Mouse (Mus musculus) hindbrain, postnatal 0 days (tissue): ENCODE measurements around the gene Gpr146. TPM values are rescaled to one million over a fixed set of nuclear protein-coding genes. Genes with fewer than 3 reads are reported as not detected.

Experiments
- ATAC-seq: fragments of 200-750 bp; cut with Nextera tagmentation; 2 replicates; pipeline ENCODE4 v1.8.0; 2017; ENCODE audit warnings: mild to moderate bottlenecking, moderate TSS enrichment, moderate library complexity
- DNase-seq: peaks from one replicate; pipeline ENCODE4 v3.0.0-alpha.2; 2015; ENCODE audit warnings: low spot score
- H3K27ac ChIP-seq: fragments of 300-500 bp; sonication (generic); 2 replicates; pipeline ENCODE4 v1.5.1; 2014; ENCODE audit warnings: mild to moderate bottlenecking
- H3K27me3 ChIP-seq: fragments of 300-500 bp; sonication (generic); 2 replicates; pipeline ENCODE4 v1.6.1; 2014; ENCODE audit warnings: low read length, mixed read lengths; ENCODE audit not compliant: insufficient read depth
- H3K36me3 ChIP-seq: fragments of 300-500 bp; sonication (generic); 2 replicates; pipeline ENCODE4 v1.6.1; 2014; ENCODE audit warnings: low read length, mixed read lengths; ENCODE audit not compliant: insufficient read depth
- H3K4me1 ChIP-seq: fragments of 300-500 bp; sonication (generic); 2 replicates; pipeline ENCODE4 v1.6.1; 2014; ENCODE audit warnings: antibody characterized with exemption, low read length, mixed read lengths; ENCODE audit not compliant: insufficient read depth
- H3K4me2 ChIP-seq: fragments of 300-500 bp; sonication (generic); 2 replicates; pipeline ENCODE4 v1.6.1; 2014; ENCODE audit warnings: low read depth, mild to moderate bottlenecking, low read length, moderate library complexity, mixed read lengths
- H3K4me3 ChIP-seq: fragments of 300-500 bp; sonication (generic); 2 replicates; pipeline ENCODE4 v1.5.1; 2014; ENCODE audit warnings: low read length
- H3K9ac ChIP-seq: fragments of 300-500 bp; sonication (generic); replicated peaks from 2 replicates; pipeline ENCODE4 v1.6.1; 2014; ENCODE audit warnings: mild to moderate bottlenecking, low read length, moderate library complexity, mixed read lengths
- H3K9me3 ChIP-seq: fragments of 300-500 bp; sonication (generic); 2 replicates; pipeline ENCODE4 v1.6.1; 2016; ENCODE audit warnings: low read length, mixed read lengths
- CTCF ChIP-seq: IDR thresholded peaks from 2 replicates; pipeline ENCODE4 v1.5.1; 2016; ENCODE audit warnings: antibody characterized with exemption, control low read depth, low read depth
- WGBS: fragments of 180-500 bp; shearing (Covaris S2); extraction: QIAGEN DNeasy Blood & Tissue Kit; methylation state at CpG from one replicate; pipeline ENCODE4 v1.1.7; 2014; 5-methylcytosine and 5-hydroxymethylcytosine counted together
- polyA plus RNA-seq: library from polyadenylated mRNA; unstranded; fragments of >200 nt; fragmentation: Nextera tagmentation; extraction: Ambion mirVana; gene quantifications from 2 replicates; pipeline ENCODE4 v1.2.1, GENCODE M21; 2015
- total RNA-seq: library from RNA; depleted of rRNA; stranded (reverse); fragments of >200 nt; gene quantifications from 2 replicates; pipeline ENCODE4 v1.2.3, GENCODE M21; 2014

The Gpr146 gene
- total and polyA plus RNA-seq, 2 experiments from 2014 or later, result 4.4 to 8.1 TPM

DNA sequence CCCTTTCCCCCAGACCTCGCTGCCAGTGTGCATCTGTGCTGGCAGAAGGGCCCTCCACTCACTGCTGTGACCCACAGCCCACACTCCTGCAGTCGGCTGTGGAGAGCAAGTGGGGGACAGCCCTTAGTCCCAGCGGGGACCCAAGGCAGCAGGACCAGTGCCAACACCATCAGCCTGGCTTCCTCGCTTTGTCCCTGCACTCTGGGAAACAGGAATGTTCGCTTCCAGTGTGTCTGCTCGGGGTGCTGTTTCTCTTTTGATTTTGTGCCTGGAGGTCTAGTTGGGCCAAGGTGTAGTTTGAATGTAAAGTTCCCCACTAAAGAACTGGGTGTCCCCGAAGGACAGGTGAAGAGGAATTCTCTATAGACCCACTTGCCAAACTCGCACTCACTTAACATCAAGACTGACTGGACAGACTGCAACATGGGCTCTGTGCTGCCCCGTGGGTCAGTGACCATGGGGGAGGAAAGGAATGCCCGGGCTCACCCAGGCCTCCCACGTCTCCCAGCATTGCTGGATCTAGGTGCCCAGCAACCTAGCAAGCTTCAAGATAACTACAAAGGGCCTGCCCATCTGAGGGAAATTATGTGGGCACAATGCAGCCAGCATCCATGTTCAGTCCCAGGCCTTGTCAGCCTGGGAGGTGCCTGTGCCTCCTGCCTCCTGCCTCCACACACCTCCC lies 14.0 kb downstream of the Gpr146 start:
- no peak overlapping the region for H3K4me2 ChIP-seq

DNA sequence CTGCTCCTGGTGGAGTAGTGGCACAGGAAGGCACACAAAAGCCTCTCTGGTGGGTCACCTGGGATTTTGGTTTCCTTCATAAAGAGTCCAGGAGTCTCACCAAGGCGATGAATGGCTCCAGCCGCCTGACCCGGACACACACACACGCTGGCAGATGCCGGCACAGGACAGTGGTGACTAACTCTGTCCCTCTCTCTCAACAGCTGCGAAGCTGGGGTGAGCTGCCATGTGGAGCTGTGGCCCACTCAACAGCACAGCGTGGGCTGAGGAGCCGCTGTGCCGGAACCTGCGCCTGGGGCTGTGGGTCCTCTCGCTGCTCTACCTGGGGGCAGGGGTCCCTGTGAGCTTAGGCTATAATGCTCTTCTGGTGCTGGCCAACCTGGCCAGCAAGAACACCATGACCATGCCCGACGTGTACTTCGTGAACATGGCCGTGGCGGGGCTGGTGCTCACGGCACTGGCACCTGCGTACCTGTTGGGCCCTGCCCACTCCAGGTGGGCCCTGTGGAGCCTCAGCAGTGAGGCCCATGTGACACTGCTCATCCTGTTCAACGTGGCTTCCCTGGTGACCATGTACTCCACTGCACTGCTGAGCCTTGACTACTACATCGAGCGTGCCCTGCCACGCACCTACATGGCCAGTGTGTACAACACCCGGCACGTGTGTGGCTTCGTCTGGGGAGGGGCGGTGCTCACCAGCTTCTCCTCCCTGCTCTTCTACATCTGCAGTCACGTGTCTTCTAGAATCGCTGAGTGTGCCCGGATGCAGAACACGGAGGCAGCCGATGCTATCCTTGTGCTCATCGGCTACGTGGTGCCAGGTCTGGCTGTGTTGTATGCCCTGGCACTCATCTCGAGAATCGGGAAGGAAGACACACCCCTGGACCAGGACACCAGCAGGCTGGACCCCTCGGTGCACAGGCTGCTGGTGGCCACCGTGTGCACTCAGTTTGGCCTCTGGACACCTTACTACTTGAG lies 15.0 kb downstream of the Gpr146 start:
- WGBS, result 93% methylated on average over 37 of the region's 37 CpGs
- Histone ChIP-seq H3K9ac (no peak overlapping the region), H3K27me3 (no peaks in the 10 kb centered on the region), H3K4me1 (peaks cover 23% of the 10 kb centered on the region), H3K4me3 (no peak overlapping the region), H3K4me2 (no peak overlapping the region), H3K36me3 (no peaks in the 10 kb centered on the region), H3K27ac (peak overlapping the region; percentile 54), H3K9me3 (no peaks in the 10 kb centered on the region)
- ATAC-seq, result no peak
- no peak for TF ChIP-seq CTCF
- no peak for DNase-seq

More for the DNA sequence above, 14.0 kb downstream of the Gpr146 start:
- TF ChIP-seq CTCF, result no peak
- H3K9me3 ChIP-seq, result no peaks in the 10 kb centered on the region
- H3K9ac ChIP-seq, result 0 out of 2 replicates have a peak overlapping the region, but pooled peaks have one; percentile 9
- no peaks in the 10 kb centered on the region for H3K27me3 ChIP-seq
- ATAC-seq (no peak), DNase-seq (peak; percentile 56)
- 48% methylated on average over 11 of the region's 11 CpGs for WGBS
- peaks cover 25% of the 10 kb centered on the region for H3K4me1 ChIP-seq
- H3K4me3 ChIP-seq, result no peak overlapping the region
- peak overlapping the region; percentile 54 for H3K27ac ChIP-seq
- no peaks in the 10 kb centered on the region for H3K36me3 ChIP-seq

DNA sequence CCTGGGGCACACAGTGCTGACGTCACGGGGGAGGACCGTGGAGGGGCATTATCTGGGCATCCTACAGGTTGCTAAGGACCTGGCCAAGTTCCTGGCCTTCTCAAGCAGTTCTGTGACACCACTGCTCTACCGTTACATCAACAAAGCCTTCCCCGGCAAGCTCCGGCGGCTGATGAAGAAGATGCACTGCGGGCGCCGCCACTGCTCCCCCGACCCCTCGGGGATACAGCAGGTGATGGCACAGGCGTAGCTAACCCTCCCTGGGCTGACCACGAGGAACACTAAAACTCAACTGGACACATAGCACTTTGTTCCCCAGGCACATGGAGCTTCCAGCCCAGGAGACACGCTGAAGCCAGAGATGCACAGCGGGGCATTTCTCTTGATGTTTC lies 15.7 kb downstream of the Gpr146 start:
- no peaks in the 10 kb centered on the region for H3K36me3 ChIP-seq
- no peaks in the 10 kb centered on the region for H3K9me3 ChIP-seq
- no peaks in the 10 kb centered on the region for H3K27me3 ChIP-seq
- H3K27ac ChIP-seq, result no peak overlapping the region
- no peak overlapping the region for H3K4me3 ChIP-seq
- H3K9ac ChIP-seq, result no peak overlapping the region
- ATAC-seq, result no peak
- no peak for DNase-seq
- no peak for TF ChIP-seq CTCF
- H3K4me1 ChIP-seq, result peaks cover 18% of the 10 kb centered on the region
- no peak overlapping the region for H3K4me2 ChIP-seq
- 86% methylated on average over 16 of the region's 16 CpGs for WGBS

DNA sequence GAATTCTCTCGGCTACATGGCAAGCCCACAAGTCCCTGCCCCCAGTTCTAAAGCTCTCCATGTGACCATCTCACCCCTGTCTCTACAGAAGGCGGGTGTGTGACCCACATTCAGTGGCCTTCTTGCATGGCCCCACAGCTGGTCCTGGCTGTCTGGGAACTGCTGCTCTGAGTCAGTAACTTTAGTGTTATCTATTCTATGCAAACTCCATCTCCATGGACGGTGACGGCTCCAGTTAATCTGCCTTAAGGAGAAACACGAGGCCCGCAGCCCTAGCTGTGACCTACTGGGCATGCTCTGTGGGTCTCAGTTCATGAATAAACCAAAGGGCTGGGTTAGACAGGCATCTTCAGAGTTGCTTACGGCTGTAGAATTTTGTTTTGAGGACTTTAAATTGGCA lies 16.9 kb downstream of the Gpr146 start:
- Histone ChIP-seq H3K4me1 (peaks cover 7% of the 10 kb centered on the region), H3K27me3 (no peaks in the 10 kb centered on the region), H3K4me3 (no peak overlapping the region), H3K9ac (no peak overlapping the region), H3K9me3 (no peaks in the 10 kb centered on the region), H3K4me2 (no peak overlapping the region), H3K36me3 (no peaks in the 10 kb centered on the region), H3K27ac (no peak overlapping the region)
- TF ChIP-seq CTCF, result no peak
- ATAC-seq (no peak), DNase-seq (no peak)
- WGBS, result 73% methylated on average over 7 of the region's 7 CpGs

DNA sequence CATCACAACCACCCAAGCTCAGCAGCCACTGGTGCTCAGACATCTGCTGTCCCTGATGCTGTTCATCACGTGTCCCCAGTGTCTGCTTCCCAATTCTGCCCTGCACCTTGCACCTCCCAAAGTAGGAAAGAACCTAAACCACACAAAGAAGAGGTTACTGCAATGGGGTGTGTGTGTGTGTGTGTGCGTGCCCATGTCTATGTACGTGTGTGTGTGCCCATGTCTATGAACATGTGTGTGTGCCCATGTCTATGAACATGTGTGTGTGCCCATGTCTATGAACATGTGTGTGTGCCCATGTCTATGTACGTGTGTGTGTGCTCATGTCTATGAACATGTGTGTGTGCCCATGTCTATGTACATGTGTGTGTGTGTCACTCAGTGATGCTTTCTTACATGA lies 18.0 kb downstream of the Gpr146 start:
- H3K4me3 ChIP-seq, result no peak overlapping the region
- no peak for ATAC-seq
- H3K27me3 ChIP-seq, result no peaks in the 10 kb centered on the region

DNA sequence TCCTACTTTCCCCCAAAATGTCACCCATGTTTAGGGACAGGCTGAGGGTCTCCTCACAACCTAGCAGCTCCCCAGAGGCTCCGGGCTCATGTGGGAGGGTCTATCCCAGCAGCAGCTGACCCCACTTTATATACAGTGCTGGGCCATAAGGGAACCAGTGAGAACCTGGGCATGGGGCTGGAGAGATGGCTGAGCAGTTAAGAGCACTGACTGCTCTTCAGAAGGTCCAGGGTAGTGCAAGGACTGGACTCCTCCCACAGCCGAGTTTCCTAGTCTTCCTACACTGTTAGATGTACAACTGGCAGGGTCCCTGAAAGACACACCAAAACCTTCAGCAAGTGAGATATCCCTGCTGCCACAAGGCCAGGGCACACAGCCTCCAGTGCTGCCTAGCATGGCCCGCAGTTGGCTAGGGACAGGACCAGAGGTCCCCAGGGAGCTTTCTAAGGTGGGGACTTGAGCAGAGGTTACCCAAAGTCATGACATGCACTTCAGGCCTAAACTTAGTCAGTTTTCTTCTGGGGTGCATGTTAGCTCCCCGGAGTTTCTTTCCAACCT lies 19.9 kb downstream of the Gpr146 start:
- ATAC-seq (no peak), DNase-seq (no peak)
- H3K4me2 ChIP-seq, result no peak overlapping the region
- whole genome bisulfite sequencing, result 92% methylated on average over 4 of the region's 4 CpGs
- H3K4me1 ChIP-seq, result no peaks in the 10 kb centered on the region; the same call in 1 of the 2 replicates
- H3K36me3 ChIP-seq, result no peaks in the 10 kb centered on the region
- no peak overlapping the region for H3K9ac ChIP-seq
- no peaks in the 10 kb centered on the region for H3K27me3 ChIP-seq
- H3K4me3 ChIP-seq, result no peak overlapping the region
- TF ChIP-seq CTCF, result no peak
- no peak overlapping the region for H3K27ac ChIP-seq
- H3K9me3 ChIP-seq, result no peaks in the 10 kb centered on the region

More for the DNA sequence above, 18.0 kb downstream of the Gpr146 start:
- no peaks in the 10 kb centered on the region for H3K36me3 ChIP-seq
- H3K4me1 ChIP-seq, result peaks cover 7% of the 10 kb centered on the region
- H3K27ac ChIP-seq, result no peak overlapping the region
- no peak for TF ChIP-seq CTCF
- DNase-seq, result no peak
- 92% methylated on average over 4 of the region's 4 CpGs for WGBS
- H3K4me2 ChIP-seq, result no peak overlapping the region
- H3K9ac ChIP-seq, result no peak overlapping the region
- no peaks in the 10 kb centered on the region for H3K9me3 ChIP-seq
